Mouse (Mus musculus): ENCODE measurements around the gene Taar8a.
"Not testable (repeated sequence)": the region's sequence is repeated elsewhere in the genome, so short reads cannot be mapped to it uniquely, and the experiment has no call there.

The Taar8a gene

GRCm38 (mm10) chr10:24076200-24076599 lies at the start of gene Taar8a:
TSS of gene Taar8a (plus strand) at chr10:24076500.
- DNase-seq (ENCODE audit: inconsistent ontology term): not testable (repeated sequence)

GRCm38 (mm10) chr10:24026922-24027321 lies 49.4 kb upstream of the Taar8a start, which contains the start of gene Taar7d:
TSS of gene Taar7d (plus strand) at chr10:24027222.
- DNase-seq (ENCODE audit: inconsistent ontology term): no peak

- DNase-seq (ENCODE audit: inconsistent ontology term): no peak
Measured at GRCm38 (mm10) chr10:24031347-24031746, 45.0 kb upstream of the Taar8a start.

- no peak for DNase-seq (ENCODE audit: inconsistent ontology term)
Measured at GRCm38 (mm10) chr10:24037314-24037713, 39.0 kb upstream of the Taar8a start, which contains the start of gene Taar7e. TSS of gene Taar7e (plus strand) at chr10:24037614.

GRCm38 (mm10) chr10:24040120-24040869 lies 36.0 kb upstream of the Taar8a start:
- no peak for DNase-seq (ENCODE audit: inconsistent ontology term)

GRCm38 (mm10) chr10:24049210-24049609 lies 27.1 kb upstream of the Taar8a start, which contains the start of gene Taar7f:
TSS of gene Taar7f (plus strand) at chr10:24049510.
- no peak for DNase-seq (ENCODE audit: inconsistent ontology term)

- DNase-seq (ENCODE audit: inconsistent ontology term): no peak
Measured at GRCm38 (mm10) chr10:24052039-24052438, 24.3 kb upstream of the Taar8a start.

- DNase-seq (ENCODE audit: inconsistent ontology term): no peak
Measured at GRCm38 (mm10) chr10:24058986-24059385, 17.3 kb upstream of the Taar8a start.

GRCm38 (mm10) chr10:24074751-24075150 lies 1.5 kb upstream of the Taar8a start:
- DNase-seq (ENCODE audit: inconsistent ontology term): not testable (repeated sequence)

- peak; percentile 12 for DNase-seq (ENCODE audit: inconsistent ontology term)
Measured at GRCm38 (mm10) chr10:24080166-24080565, 3.9 kb downstream of the Taar8a start.

GRCm38 (mm10) chr10:24085936-24086335 lies 9.6 kb downstream of the Taar8a start:
- DNase-seq (ENCODE audit: inconsistent ontology term): no peak

- no peak for DNase-seq (ENCODE audit: inconsistent ontology term)
Measured at GRCm38 (mm10) chr10:24086555-24086954, 10.3 kb downstream of the Taar8a start.

GRCm38 (mm10) chr10:24087168-24087567 lies 10.9 kb downstream of the Taar8a start:
- DNase-seq (ENCODE audit: inconsistent ontology term): no peak

GRCm38 (mm10) chr10:24092194-24092593 lies 15.9 kb downstream of the Taar8a start, which contains the start of gene Taar8b:
TSS of gene Taar8b (minus strand) at chr10:24092294.
- DNase-seq (ENCODE audit: inconsistent ontology term): no peak

GRCm38 (mm10) chr10:24097010-24097409 lies 20.7 kb downstream of the Taar8a start:
- not testable (repeated sequence) for DNase-seq (ENCODE audit: inconsistent ontology term)

GRCm38 (mm10) chr10:24101812-24102211 lies 25.5 kb downstream of the Taar8a start, which contains the start of gene Taar8c:
TSS of gene Taar8c (minus strand) at chr10:24101912.
- not testable (repeated sequence) for DNase-seq (ENCODE audit: inconsistent ontology term)

GRCm38 (mm10) chr10:24103299-24103698 lies 27.0 kb downstream of the Taar8a start:
- not testable (repeated sequence) for DNase-seq (ENCODE audit: inconsistent ontology term)

- no peak for DNase-seq (ENCODE audit: inconsistent ontology term)
Measured at GRCm38 (mm10) chr10:24107747-24108146, 31.4 kb downstream of the Taar8a start.

GRCm38 (mm10) chr10:24108236-24108635 lies 31.9 kb downstream of the Taar8a start:
- no peak for DNase-seq (ENCODE audit: inconsistent ontology term)

- DNase-seq (ENCODE audit: inconsistent ontology term): not testable (repeated sequence)
Measured at GRCm38 (mm10) chr10:24109434-24109833, 33.1 kb downstream of the Taar8a start, which contains the start of gene Taar9. TSS of gene Taar9 (minus strand) at chr10:24109534.

- peak; percentile 51 for DNase-seq (ENCODE audit: inconsistent ontology term)
Measured at GRCm38 (mm10) chr10:24111116-24111778, 34.9 kb downstream of the Taar8a start.
